Mouse (Mus musculus) hematopoietic stem cell, adult 5-6 weeks (primary cell): ENCODE measurements around the gene Cyp2c70. TPM values are rescaled to one million over a fixed set of nuclear protein-coding genes. Genes with fewer than 3 reads are reported as not detected.

Source experiments
- total RNA-seq: library from RNA; stranded (forward); fragments of 172-1452, 232-1000 nt; gene quantifications from 2 replicates; pipeline ENCODE4 v1.2.3, GENCODE M21; 2017

The Cyp2c70 gene
- total RNA-seq, 1 experiment from 2014 or later, result not detected

Other genes with a start within 250 kb of the Cyp2c70 start
- gene Cyp2c37, start 194.9 kb downstream of the Cyp2c70 start, total RNA-seq, result not detected in 2 replicates
- not detected in 2 replicates for gene Cyp2c54, start 113.5 kb downstream of the Cyp2c70 start, total RNA-seq
- gene Cyp2c50, start 97.6 kb downstream of the Cyp2c70 start, total RNA-seq, result not detected in 2 replicates
- gene Pdlim1, start 84.5 kb upstream of the Cyp2c70 start, total RNA-seq, result 43.7 and 59.8 TPM in 2 replicates